Mouse (Mus musculus): ENCODE measurements around the gene Rassf6.

DNA sequence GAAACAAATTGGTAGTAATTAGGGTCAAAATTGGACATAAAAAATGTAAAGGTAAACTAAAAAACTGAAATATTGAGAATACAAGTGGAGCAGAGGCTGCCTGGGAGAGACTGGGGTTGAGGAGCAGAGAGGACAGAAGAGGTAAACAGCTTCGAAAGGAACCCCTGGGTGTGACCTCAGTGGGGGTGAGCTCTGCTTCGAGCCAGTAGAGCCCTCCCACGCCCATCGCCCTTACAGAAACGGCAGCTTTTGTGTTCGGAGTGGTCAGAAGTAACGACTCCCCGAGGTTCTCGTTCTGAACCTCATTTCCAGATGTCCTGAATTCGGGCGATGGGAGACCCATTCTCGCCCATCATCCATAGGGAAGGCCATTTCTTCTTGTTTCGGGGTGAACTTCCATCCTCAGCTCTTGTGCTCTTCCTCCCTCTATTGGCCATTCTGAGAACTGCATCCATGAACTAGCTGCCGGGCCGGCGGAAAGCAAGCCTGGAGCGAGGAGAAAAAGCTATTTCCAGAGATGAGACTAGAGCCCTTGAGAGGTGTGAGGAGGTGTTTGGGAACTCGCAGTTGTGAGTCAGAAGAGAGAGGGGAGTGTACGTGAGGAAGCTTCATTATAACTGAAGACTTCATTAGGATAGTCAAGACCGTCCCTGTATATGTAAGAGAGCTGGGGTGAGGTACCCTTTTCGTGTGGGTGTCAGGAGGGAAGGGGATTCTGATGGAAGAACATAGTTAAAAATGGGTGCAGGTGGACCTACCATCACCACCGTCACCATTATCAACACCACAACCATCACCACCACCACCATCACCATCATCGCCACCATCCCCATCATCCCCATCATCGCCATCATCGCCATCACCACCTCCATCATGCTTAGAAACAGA, 51.5 kb downstream of the Rassf6 start:
- TF ChIP-seq CTCF (IDR thresholded peaks at IDR 0.05; ENCODE audit: extremely low read depth, insufficient read depth, low read length): peak; percentile 91
- no peak for TF ChIP-seq POLR2A (IDR thresholded peaks at IDR 0.05; ENCODE audit: extremely low read depth, insufficient read depth, low read length)

Measured in cortical plate, adult 2 months (tissue).